Mouse (Mus musculus) adrenal gland, adult (tissue): ENCODE measurements at regions not wholly inside any gene's neighbourhood (a gene's known extent, or its start where the extent isn't known, plus 50 kb on each side); places are given as distances from the start of the nearest gene placed in this dataset.

Experiments
- DNase-seq, 2 experiments: peaks; one replicate each; pipeline ENCODE4 v3.0.0; 2022 to 2023; ENCODE audit warnings: low spot score in 1 of 2; ENCODE audit not compliant: inconsistent age in 2 of 2

DNA sequence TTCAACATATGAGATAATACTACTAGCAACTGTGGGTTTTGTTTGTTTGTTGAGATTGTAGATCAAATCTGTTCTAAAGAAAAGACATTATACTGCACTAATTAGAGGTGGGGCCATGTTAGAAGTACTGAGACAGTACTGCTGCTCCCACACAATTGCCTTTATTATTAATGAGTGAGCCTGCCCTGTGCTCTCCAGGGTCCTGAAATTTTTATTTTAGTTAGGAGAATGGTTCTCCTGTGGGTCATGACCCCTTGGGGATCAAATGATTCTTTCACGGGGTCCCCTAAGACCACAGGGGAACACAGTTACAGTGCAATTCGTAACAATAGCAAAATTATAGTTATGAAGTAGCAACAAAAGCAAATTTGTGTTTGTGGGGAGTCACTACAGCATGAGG is 268.8 kb downstream of the Gm9195 start:
- DNase-seq: no peak

DNA sequence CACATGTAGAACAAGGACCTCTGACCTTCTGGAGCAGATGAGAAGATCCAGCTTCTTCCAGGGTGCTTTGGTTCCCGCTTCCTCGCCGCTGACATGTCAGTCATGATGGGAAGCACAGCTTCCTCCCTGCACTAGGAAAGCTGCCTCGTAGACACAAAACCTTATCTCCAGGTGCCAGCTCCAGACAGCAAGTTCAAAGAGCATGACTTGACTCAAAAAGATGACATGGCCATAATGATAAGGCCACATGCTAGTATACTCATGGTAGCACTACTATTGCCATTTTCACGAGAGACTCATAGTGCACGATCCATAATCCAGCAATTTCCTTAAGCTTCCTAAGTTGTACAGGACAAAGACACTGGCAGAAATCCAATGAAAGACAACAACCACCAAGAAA is 272.1 kb downstream of the Gm9195 start:
- DNase-seq: no peak

DNA sequence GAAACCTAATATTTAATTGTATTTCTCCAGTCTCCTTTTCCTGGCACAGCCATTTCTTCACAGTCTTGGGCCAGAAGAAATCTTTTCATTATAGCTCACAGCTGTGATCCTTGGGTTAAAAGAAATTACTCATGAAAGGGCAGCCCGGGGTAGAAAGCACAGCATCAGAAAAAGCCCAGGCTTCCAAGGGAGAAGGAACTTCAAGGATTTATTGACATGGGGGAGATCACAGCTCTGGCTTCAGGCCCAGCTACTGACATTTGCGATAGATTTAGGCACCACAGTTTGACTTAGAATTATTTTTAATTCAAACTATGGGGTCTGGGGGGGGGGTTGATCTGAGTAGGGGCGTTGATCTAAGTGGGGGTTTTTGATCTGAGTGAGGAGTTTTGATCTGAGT is 291.3 kb downstream of the Gm9195 start:
- peak in 1 of 2 experiments; percentile 19 for DNase-seq

GRCm38 (mm10) chr14:72199900-72200299 is 291.7 kb downstream of the Gm9195 start:
- no peak for DNase-seq

DNA sequence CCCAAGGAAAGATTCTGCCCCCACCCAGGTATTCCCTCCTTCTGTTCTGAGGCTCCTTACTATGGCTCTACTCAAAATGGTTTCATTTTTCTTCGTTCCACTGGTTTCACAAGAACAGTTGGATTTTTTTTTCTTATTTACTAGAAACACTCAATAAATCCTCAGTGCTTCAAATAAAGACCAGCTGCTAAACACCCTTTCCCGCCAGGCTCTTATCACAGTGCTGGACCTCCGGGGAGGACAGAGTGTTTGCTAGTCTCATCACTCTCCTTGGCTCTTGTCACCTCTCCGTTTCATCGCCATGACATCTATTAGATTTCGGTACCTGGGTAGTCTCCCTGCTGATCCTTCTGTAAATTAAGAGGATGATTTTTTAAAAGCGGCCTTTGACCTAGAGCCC is 293.7 kb downstream of the Gm9195 start:
- DNase-seq: no peak

- DNase-seq: peak; percentile 9 to 62
Measured at GRCm38 (mm10) chr14:72187329-72187984, 304.2 kb downstream of the Gm9195 start.

- no peak for DNase-seq
Measured at GRCm38 (mm10) chr14:72175751-72176150, 315.9 kb downstream of the Gm9195 start.

- no peak for DNase-seq
Measured at GRCm38 (mm10) chr14:72172549-72173405, 318.9 kb downstream of the Gm9195 start.

DNA sequence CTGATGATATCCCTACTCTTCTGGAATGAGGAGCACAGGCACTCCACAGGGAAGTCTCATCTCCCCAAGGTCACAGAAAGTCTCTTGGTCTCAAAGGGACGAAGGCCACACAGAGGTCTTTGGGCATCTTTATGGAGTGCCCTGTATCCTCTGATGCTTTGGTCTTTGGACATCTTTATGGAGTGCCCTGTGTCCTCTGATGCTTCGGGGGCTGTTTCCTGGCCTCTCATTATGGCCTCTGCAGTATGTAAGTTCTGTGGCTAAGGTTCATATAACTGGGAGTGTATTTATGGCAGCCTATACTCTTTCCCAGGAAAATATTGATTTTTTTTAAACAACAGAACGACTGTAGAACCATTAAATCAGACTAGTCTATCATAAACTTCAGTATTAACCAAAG is 319.9 kb downstream of the Gm9195 start:
- no peak for DNase-seq

- peak in 1 of 2 experiments; percentile 17 for DNase-seq
Measured at GRCm38 (mm10) chr14:72158537-72159323, 332.9 kb downstream of the Gm9195 start.

DNA sequence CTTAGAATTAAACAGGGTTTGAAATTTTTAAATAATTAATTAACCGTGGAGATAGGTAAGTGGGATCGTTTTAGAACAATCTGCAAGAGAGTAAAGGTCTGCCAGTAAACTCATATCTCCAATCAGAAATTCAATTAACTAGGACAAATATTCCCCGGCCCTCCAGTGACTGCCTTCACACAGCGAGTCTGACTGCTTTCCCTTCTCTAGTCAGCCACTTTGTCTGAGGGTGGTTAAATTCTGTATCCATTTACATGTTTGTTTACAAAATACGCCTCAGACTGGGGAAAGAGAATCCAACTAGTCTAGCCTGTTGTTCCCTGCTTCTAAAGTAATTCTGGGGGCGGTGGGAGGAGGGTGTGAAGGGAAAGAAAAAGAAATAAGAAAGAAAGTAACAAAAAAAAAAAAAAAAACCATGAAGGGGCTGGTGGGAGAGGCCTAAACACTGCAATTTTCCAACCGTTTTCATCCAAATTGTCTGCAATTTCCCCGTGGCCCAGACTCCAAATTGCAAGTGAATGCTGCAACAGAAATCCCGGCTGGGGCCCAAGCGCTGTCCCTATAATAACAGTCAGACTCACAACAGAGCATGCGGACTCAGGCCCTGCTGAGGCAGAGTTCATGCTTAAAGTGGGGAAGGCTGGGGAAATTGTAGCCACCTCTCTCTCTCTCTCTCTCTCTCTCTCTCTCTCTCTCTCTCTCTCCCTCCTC is 336.3 kb downstream of the Gm9195 start:
- DNase-seq: no peak

DNA sequence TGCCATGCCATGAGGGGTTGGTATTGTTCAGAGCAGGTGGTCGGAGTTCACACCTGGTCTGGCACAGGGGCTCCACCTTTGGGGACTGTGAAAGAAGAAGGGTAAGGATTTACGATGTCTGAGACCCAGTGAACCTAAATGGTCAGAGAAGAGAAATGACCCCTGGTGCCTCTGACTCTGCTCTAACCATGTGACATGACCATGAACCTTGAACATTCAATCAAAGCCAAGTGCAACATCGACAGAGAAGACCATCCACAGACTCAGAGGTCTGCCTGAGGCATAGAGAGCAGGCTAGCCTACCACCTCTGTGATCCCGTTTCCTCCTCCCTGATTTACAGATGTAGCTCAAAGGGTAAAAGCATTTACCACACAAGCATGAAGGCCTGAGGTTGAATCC is 340.0 kb downstream of the Gm9195 start:
- no peak for DNase-seq

- peak in 1 of 2 experiments; percentile 5 for DNase-seq
Measured at GRCm38 (mm10) chr14:72149463-72149862, 342.2 kb downstream of the Gm9195 start.

- no peak for DNase-seq
Measured at GRCm38 (mm10) chr14:72148886-72149285, 342.8 kb downstream of the Gm9195 start.

DNA sequence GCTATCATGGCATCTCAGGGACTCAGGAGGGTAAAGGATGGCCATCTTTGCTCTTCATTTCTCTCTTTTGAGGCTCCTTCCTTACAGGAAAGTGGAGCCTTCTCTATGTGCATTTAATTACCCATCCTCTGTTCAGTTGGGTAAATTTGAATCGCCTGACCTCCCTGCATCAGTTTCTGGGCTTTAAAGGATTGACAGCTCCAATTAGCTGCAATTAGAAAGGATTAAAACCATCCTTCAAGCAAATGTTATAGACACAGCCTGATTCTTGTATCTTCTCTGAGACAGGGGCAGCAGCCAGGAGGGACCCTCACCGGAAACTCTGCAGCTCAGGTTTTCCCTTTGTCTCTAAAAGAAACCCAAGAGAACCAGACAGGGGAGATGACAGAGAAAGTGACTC is 345.3 kb downstream of the Gm9195 start:
- DNase-seq: no peak

DNA sequence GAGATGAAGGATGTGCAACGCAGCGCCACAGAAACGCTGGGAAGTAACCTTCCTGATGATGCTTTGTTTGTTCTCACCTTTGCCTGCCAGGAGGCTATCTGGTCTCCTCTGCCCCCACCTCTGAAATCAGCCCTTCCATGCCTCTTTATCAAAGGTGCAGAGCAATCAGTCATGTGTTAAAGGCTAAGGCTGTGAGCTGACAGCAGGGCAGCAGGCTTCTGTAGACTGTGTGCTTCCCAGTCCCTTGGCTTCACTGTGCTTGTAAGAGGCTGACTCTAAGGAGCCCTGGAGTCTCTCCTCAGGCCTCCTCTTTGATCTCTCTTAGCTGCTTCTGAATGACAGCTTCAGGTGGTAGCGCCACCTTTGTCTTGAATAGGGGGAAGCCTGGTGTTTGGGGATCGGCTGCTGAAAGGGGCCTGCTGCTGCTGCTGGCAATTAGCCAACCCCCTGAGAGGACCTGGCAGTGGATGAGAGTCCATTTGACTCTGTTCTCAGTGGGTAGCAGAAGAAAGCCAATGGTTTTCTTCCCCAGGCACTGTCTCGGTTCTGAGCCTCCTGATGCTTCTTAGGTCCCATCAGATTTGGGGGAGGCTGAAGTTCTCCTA is 348.7 kb downstream of the Gm9195 start:
- no peak for DNase-seq

DNA sequence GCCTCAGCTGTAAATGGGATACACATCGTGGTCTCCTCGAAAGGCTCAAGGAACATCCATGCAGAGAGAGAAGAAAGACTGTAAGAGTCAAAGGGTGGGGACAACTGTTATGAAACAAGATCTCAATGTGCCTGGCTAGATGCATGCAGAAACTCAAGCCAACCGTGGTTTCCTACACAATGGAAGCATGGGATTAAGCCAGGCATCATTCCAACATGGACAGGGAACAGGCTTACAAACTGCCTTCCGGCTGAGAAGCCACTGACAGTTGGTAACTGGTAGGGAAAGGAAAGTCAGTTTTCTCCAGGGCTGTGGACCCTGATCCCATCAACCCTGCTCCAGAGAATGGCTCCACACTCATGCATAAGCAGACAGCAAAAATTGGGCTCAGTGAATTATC is 350.5 kb downstream of the Gm9195 start:
- no peak for DNase-seq

GRCm38 (mm10) chr14:72130149-72130548 is 361.5 kb downstream of the Gm9195 start:
- DNase-seq: no peak

- no peak for DNase-seq
Measured at GRCm38 (mm10) chr14:72121786-72122185, 369.9 kb downstream of the Gm9195 start.

DNA sequence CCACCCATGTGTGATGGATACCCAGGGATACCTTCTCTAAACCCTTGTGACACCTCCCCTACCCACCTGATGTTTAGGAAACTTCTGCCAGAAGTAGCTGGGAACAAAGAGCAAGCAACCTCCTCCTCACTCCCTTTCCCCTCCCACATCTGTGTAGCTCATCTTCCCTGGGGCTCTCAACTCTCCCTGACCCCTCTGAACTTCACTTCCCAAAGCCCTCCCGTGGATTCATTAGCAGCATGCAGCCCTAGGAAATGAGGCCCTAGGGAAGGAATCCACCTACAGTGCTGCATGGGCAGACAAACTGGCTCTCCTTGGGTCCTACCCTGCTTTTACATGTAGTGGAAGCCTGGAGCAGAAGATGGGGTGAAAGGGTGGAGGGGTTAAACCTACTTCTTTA is 370.6 kb downstream of the Gm9195 start:
- no peak for DNase-seq

DNA sequence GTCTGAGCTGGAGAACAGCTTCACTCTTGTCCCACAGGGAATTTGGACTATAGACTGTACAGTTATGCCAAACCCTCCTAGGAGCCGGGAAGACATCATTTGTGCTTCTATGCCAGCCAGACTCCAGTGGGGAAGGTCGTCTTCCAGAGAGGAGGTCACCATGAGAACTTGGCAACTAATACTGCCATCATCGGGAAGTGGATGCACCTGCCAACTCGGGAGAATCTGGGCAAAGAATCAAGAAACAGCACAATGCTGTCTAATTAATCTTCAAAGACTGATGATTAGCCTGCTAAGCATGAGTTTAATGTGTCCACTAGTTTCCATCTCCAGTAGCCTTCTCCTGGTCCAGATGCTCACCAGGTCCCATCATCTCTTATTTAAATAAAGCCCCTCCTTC is 374.8 kb downstream of the Gm9195 start:
- no peak for DNase-seq
